In the genomic region with DNA sequence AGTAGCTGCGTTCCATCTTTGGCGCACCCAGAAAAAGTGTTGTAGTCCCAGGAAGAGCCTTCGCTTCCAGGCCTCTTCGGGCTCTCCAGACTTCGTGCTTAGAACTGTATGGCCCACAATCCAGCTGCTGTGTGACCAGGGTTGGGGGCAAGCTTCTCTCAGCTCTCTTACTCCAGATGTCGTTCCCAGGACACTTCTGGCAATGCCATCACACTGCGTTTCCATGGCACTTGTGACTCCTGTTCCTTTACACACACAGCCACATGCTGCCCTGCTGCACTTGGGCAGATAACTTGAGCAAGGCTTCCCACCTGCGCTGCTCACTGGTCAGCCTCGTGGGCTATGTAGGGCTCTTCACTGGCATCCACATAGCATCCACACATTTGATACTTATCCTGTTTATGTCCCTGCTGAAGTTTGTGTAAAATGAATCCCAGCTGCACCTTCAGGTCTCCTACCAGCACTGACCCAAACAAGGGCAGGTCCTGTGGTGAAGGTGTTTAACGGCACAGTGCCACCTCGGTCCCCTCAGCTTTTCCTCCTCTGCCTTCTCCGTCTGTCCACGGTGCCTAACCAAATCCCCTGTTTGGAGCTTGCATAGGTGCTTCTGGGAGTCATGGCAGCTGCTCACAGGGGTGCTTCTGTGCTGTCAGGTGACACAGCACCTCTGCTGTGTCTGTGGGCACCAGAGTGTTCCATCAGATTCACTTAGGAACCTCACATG, we compare ENCODE assay signal across 8 mouse cellular contexts. TPM values are rescaled to one million over a fixed set of nuclear protein-coding genes. Genes with fewer than 3 reads are reported as not detected.
DNase-seq lines count a peak whose midpoint lies in the region; ATAC-seq lines count a peak whose summit lies in the region.

No protein-coding gene starts in this region.

- no peak overlapping the region for H3K4me3 ChIP-seq in heart, embryonic 13.5 days
- H3K4me3 ChIP-seq in brown adipose tissue, adult 24 weeks (ENCODE audit: insufficient read depth, low read depth, low read length), result no peak overlapping the region
- H3K4me3 ChIP-seq in midbrain, embryonic 11.5 days (ENCODE audit: low read depth, low read length), result no peak overlapping the region

- intact Hi-C loops in heart, postnatal 14 days (cut with DNase I), result loop anchor here (5.0 kb wide), 2 partner anchors 34 to 369 kb away; no protein-coding TSS in a partner anchor

- peaks cover 75% of the 10 kb centered on the region for H3K4me1 ChIP-seq in heart, embryonic 13.5 days
- peaks cover 35% of the 10 kb centered on the region for H3K4me1 ChIP-seq in brown adipose tissue, adult 24 weeks (ENCODE audit: control insufficient read depth, insufficient read depth, insufficient read length, low read length)
- peaks cover 14% of the 10 kb centered on the region for H3K4me1 ChIP-seq in midbrain, embryonic 11.5 days (ENCODE audit: control insufficient read depth, insufficient read depth, low read length)

- H3K27me3 ChIP-seq in heart, embryonic 13.5 days (replicated peaks), result no peaks in the 10 kb centered on the region
- no peaks in the 10 kb centered on the region for H3K27me3 ChIP-seq in midbrain, embryonic 11.5 days (ENCODE audit: control insufficient read depth, insufficient read depth, low read length)

- no peaks in the 10 kb centered on the region for H3K9me3 ChIP-seq in heart, embryonic 13.5 days
- no peaks in the 10 kb centered on the region for H3K9me3 ChIP-seq in midbrain, embryonic 11.5 days (ENCODE audit: control insufficient read depth, low read length)

- H3K4me2 ChIP-seq in heart, embryonic 13.5 days, result no peak overlapping the region
- no peak overlapping the region for H3K4me2 ChIP-seq in midbrain, embryonic 11.5 days

- H3K27ac ChIP-seq in heart, embryonic 13.5 days (replicated peaks), result peak overlapping the region; percentile 98
- peak overlapping the region; percentile 89 for H3K27ac ChIP-seq in brown adipose tissue, adult 24 weeks (replicated peaks; ENCODE audit: low read depth, low read length)
- no peak overlapping the region for H3K27ac ChIP-seq in midbrain, embryonic 11.5 days (ENCODE audit: low read depth, low read length)

- peak overlapping the region; percentile 73 for H3K9ac ChIP-seq in heart, embryonic 13.5 days
- H3K9ac ChIP-seq in midbrain, embryonic 11.5 days (ENCODE audit: low read length), result no peak overlapping the region

- no peak for ATAC-seq in heart, embryonic 13.5 days (ENCODE audit: extremely low read depth, insufficient number of reproducible peaks, low FRiP score, low TSS enrichment)
- no peak for ATAC-seq in midbrain, embryonic 11.5 days (ENCODE audit: low FRiP score)

- 81% methylated on average over 13 of the region's 13 CpGs for WGBS in heart, embryonic 13.5 days
- 89% methylated on average over 13 of the region's 13 CpGs for WGBS in midbrain, embryonic 11.5 days

- peaks cover 18% of the 10 kb centered on the region for H3K36me3 ChIP-seq in heart, embryonic 13.5 days
- no peaks in the 10 kb centered on the region; the same call in 1 of the 2 replicates for H3K36me3 ChIP-seq in midbrain, embryonic 11.5 days (ENCODE audit: control insufficient read depth, insufficient read depth, low read length)

- DNase-seq in heart, postnatal 14 days, result no peak
- peak; percentile 9 for DNase-seq in heart, postnatal 4 days
- DNase-seq in midbrain, embryonic 11.5 days (ENCODE audit: low spot score, missing footprints), result peak; percentile 82
- no peak for DNase-seq in layer of hippocampus, postnatal 14 days (ENCODE audit: low spot score in 2 of 2)
- DNase-seq in left cerebral cortex, adult 8-10 months (ENCODE audit: low spot score in 2 of 2), result no peak
- DNase-seq in left cerebral cortex, adult 18-20 months (ENCODE audit: low spot score in 2 of 2), result no peak

RNA-seq across cellular contexts. Expression of gene Hacl1, which starts 22.5 kb away (rescaled TPM):
- polyA plus RNA-seq in heart, embryonic 13.5 days (2015; fragmentation: Nextera tagmentation; extraction: Ambion mirVana), result 10.2 and 10.7 TPM in 2 replicates
- 10 to 100 TPM in 1 of 2 experiments, 1 to 10 TPM in 1; 8.8 to 13.1 TPM for total RNA-seq in heart, postnatal 14 days (2021)
- 77.1 and 106 TPM in 2 replicates for polyA plus RNA-seq in brown adipose tissue, adult 24 weeks (2012; ENCODE audit: insufficient read depth, insufficient read length, missing spikeins)
- 10 to 100 TPM; 10.9 to 14.0 TPM for total RNA-seq in heart, postnatal 4 days (2021)
- polyA plus RNA-seq in midbrain, embryonic 11.5 days (2014; fragmentation: Nextera tagmentation; extraction: Ambion mirVana), result 9.6 and 10.9 TPM in 2 replicates
- total RNA-seq in layer of hippocampus, postnatal 14 days (2021), result 1 to 10 TPM; 7.7 to 9.9 TPM
- 10 to 100 TPM in 2 of 4 experiments, 1 to 10 TPM in 2; 6.4 to 10.4 (median 9.8) TPM for total RNA-seq in left cerebral cortex, adult 8-10 months (2022)
- total RNA-seq in left cerebral cortex, adult 18-20 months (2021), result 1 to 10 TPM; 4.5 to 8.7 TPM

RNA-seq across cellular contexts. Expression of gene Btd, which starts 22.7 kb away (rescaled TPM):
- polyA plus RNA-seq in heart, embryonic 13.5 days (2015; fragmentation: Nextera tagmentation; extraction: Ambion mirVana), result 19.8 and 25.3 TPM in 2 replicates
- total RNA-seq in heart, postnatal 14 days (2021), result 10 to 100 TPM; 11.0 to 13.8 TPM
- 27.9 and 30.4 TPM in 2 replicates for polyA plus RNA-seq in brown adipose tissue, adult 24 weeks (2012; ENCODE audit: insufficient read depth, insufficient read length, missing spikeins)
- total RNA-seq in heart, postnatal 4 days (2021), result 10 to 100 TPM; 13.0 to 14.7 TPM
- polyA plus RNA-seq in midbrain, embryonic 11.5 days (2014; fragmentation: Nextera tagmentation; extraction: Ambion mirVana), result 15.8 and 16.7 TPM in 2 replicates
- total RNA-seq in layer of hippocampus, postnatal 14 days (2021), result 10 to 100 TPM; 11.0 to 11.2 TPM
- total RNA-seq in left cerebral cortex, adult 8-10 months (2022), result 10 to 100 TPM; 10.5 to 13.9 (median 11.4) TPM
- total RNA-seq in left cerebral cortex, adult 18-20 months (2021), result 1 to 10 TPM; 7.1 to 8.7 TPM

RNA-seq across cellular contexts. Expression of gene Gm49387, which starts 22.9 kb away (rescaled TPM):
- 2.1 TPM in 1 of 2 replicates, not detected in the other for polyA plus RNA-seq in heart, embryonic 13.5 days (2015; fragmentation: Nextera tagmentation; extraction: Ambion mirVana)
- 1 to 10 TPM in 1 of 2 experiments, under 1 TPM in 1; 0.85 to 1.2 TPM for total RNA-seq in heart, postnatal 14 days (2021)
- polyA plus RNA-seq in brown adipose tissue, adult 24 weeks (2012; ENCODE audit: insufficient read depth, insufficient read length, missing spikeins), result not detected in 2 replicates
- 1 to 10 TPM in 1 of 2 experiments, not detected in 1; 2.8 TPM for total RNA-seq in heart, postnatal 4 days (2021)
- polyA plus RNA-seq in midbrain, embryonic 11.5 days (2014; fragmentation: Nextera tagmentation; extraction: Ambion mirVana), result 1.3 TPM in 1 of 2 replicates, not detected in the other
- not detected for total RNA-seq in layer of hippocampus, postnatal 14 days (2021)
- not detected for total RNA-seq in left cerebral cortex, adult 8-10 months (2022)
- total RNA-seq in left cerebral cortex, adult 18-20 months (2021), result under 1 TPM in 1 of 2 experiments, not detected in 1; 0.66 TPM

Comparison
In these comparisons a context has a peak if more than half of its experiments do, and no peak if none do; other contexts are left out.
1. DNase-seq: peak in heart, postnatal 4 days (single experiment) and midbrain, embryonic 11.5 days (single experiment); none in heart, postnatal 14 days (0 of 2), layer of hippocampus, postnatal 14 days (0 of 2), left cerebral cortex, adult 8-10 months (0 of 2) and left cerebral cortex, adult 18-20 months (0 of 2).